Mouse (Mus musculus): ENCODE results near the gene Ssbp3. TPM values are rescaled to one million over a fixed set of nuclear protein-coding genes. Genes with fewer than 3 reads are reported as not detected.

Gene Ssbp3
- polyA plus RNA-seq, 1 experiment from 2014 or later: 138 TPM

DNA sequence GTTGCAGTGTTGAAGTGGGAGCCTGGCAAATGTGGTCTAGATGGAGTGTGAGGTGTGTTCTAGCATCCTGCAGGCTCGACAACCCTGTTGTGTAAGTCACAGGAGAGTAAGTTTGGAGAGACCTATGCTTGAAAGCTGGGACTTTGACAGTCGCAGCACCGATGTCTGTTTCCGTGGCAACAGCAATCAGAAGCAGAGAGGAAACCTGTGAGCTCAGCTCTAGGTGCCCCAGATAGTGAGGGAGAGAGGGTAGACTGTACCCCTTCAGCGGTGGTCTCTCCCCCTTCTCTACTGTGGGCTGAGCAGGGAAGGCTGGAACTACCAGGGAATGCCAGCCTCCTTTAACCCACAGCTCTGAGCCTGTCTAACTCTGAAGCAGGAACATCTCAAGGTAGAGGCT, 11.6 kb upstream of the Ssbp3 start:
- Histone ChIP-seq H3K4me3 (ENCODE audit: low read depth, low read length) (no peak overlapping the region), H3K27me3 (ENCODE audit: control insufficient read depth, insufficient read depth, low read length) (no peaks in the 10 kb centered on the region), H3K9me3 (replicated peaks; ENCODE audit: control insufficient read depth, low read length) (no peaks in the 10 kb centered on the region), H3K4me1 (ENCODE audit: control insufficient read depth, insufficient read depth, low read length) (no peaks in the 10 kb centered on the region), H3K9ac (replicated peaks; ENCODE audit: low read length) (no peak overlapping the region), H3K27ac (replicated peaks; ENCODE audit: low read depth, low read length) (no peak overlapping the region), H3K4me2 (ENCODE audit: low read depth, low read length) (no peak overlapping the region), H3K36me3 (replicated peaks; ENCODE audit: control insufficient read depth, insufficient read depth, low read depth, low read length) (no peaks in the 10 kb centered on the region)
- DNase-seq (ENCODE audit: low spot score) (peak; percentile 16), ATAC-seq (replicated peaks; ENCODE audit: insufficient number of reproducible peaks, low FRiP score, low TSS enrichment, low read depth) (no peak)
- WGBS: 68% methylated on average over 5 of the region's 5 CpGs

GRCm38 (mm10) chr4:106899471-106899870, 11.0 kb upstream of the Ssbp3 start:
- DNase-seq (ENCODE audit: low spot score) (no peak), ATAC-seq (replicated peaks; ENCODE audit: insufficient number of reproducible peaks, low FRiP score, low TSS enrichment, low read depth) (no peak)
- Histone ChIP-seq H3K36me3 (replicated peaks; ENCODE audit: control insufficient read depth, insufficient read depth, low read depth, low read length) (no peaks in the 10 kb centered on the region), H3K4me2 (ENCODE audit: low read depth, low read length) (no peak overlapping the region), H3K27ac (replicated peaks; ENCODE audit: low read depth, low read length) (no peak overlapping the region), H3K9ac (replicated peaks; ENCODE audit: low read length) (no peak overlapping the region), H3K4me1 (ENCODE audit: control insufficient read depth, insufficient read depth, low read length) (no peaks in the 10 kb centered on the region), H3K9me3 (replicated peaks; ENCODE audit: control insufficient read depth, low read length) (no peaks in the 10 kb centered on the region), H3K27me3 (ENCODE audit: control insufficient read depth, insufficient read depth, low read length) (no peaks in the 10 kb centered on the region), H3K4me3 (ENCODE audit: low read depth, low read length) (no peak overlapping the region)
- WGBS: 74% methylated on average over 3 of the region's 3 CpGs

DNA sequence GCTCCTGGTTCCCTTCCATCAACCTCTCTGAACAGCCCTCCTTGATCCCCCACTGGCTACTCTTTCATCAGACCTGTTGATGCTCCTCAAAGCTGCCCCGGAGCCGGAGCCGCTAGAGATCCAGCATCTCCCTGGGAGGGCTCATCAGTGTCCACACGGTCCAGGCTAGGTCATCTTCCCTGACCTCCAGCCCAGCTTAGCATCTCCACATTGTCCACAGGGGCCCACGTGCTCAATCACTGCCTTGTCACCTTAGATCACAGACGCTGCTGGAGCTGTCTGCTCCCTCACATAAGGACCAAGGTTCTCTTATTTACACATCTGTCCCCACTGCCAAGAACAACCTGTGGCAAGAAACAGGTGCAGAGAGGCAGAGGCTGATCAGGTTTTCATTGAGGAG, 9.8 kb upstream of the Ssbp3 start:
- no peak for ATAC-seq (replicated peaks; ENCODE audit: insufficient number of reproducible peaks, low FRiP score, low TSS enrichment, low read depth)

DNA sequence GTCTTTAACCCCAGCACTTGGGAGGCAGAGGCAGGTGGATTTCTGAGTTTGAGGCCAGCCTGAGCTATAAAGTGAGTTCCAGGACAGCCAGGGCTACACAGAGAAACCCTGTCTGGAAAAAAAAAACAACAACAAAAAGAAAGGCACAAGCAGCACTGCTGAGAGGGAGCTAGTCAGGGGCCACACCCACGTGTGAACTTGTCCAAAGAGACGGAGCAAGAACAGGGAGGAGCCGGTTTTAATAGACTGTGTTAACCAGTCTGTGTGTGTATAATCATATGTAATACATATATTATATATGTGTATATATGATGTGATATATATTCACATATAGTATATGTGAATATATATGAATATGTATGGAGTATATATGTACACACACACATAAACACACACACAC, 8.9 kb upstream of the Ssbp3 start:
- Histone ChIP-seq H3K4me2 (ENCODE audit: low read depth, low read length) (no peak overlapping the region), H3K4me1 (ENCODE audit: control insufficient read depth, insufficient read depth, low read length) (no peaks in the 10 kb centered on the region), H3K4me3 (ENCODE audit: low read depth, low read length) (no peak overlapping the region), H3K36me3 (replicated peaks; ENCODE audit: control insufficient read depth, insufficient read depth, low read depth, low read length) (no peaks in the 10 kb centered on the region), H3K9ac (replicated peaks; ENCODE audit: low read length) (no peak overlapping the region), H3K27ac (replicated peaks; ENCODE audit: low read depth, low read length) (no peak overlapping the region), H3K9me3 (replicated peaks; ENCODE audit: control insufficient read depth, low read length) (no peaks in the 10 kb centered on the region), H3K27me3 (ENCODE audit: control insufficient read depth, insufficient read depth, low read length) (no peaks in the 10 kb centered on the region)
- no peak for ATAC-seq (replicated peaks; ENCODE audit: insufficient number of reproducible peaks, low FRiP score, low TSS enrichment, low read depth)
- WGBS: 81% methylated on average over 3 of the region's 3 CpGs
- DNase-seq (ENCODE audit: low spot score): no peak

More for the DNA sequence above, 9.8 kb upstream of the Ssbp3 start:
- no peak for DNase-seq (ENCODE audit: low spot score)
- Histone ChIP-seq H3K4me3 (ENCODE audit: low read depth, low read length) (no peak overlapping the region), H3K27me3 (ENCODE audit: control insufficient read depth, insufficient read depth, low read length) (no peaks in the 10 kb centered on the region), H3K9ac (replicated peaks; ENCODE audit: low read length) (no peak overlapping the region), H3K4me1 (ENCODE audit: control insufficient read depth, insufficient read depth, low read length) (no peaks in the 10 kb centered on the region), H3K36me3 (replicated peaks; ENCODE audit: control insufficient read depth, insufficient read depth, low read depth, low read length) (no peaks in the 10 kb centered on the region), H3K9me3 (replicated peaks; ENCODE audit: control insufficient read depth, low read length) (no peaks in the 10 kb centered on the region), H3K27ac (replicated peaks; ENCODE audit: low read depth, low read length) (no peak overlapping the region), H3K4me2 (ENCODE audit: low read depth, low read length) (no peak overlapping the region)
- 25% methylated on average over 6 of the region's 6 CpGs for WGBS

GRCm38 (mm10) chr4:106902157-106902556, 8.3 kb upstream of the Ssbp3 start:
- Histone ChIP-seq H3K4me2 (ENCODE audit: low read depth, low read length) (no peak overlapping the region), H3K36me3 (replicated peaks; ENCODE audit: control insufficient read depth, insufficient read depth, low read depth, low read length) (no peaks in the 10 kb centered on the region), H3K9ac (replicated peaks; ENCODE audit: low read length) (no peak overlapping the region), H3K9me3 (replicated peaks; ENCODE audit: control insufficient read depth, low read length) (no peaks in the 10 kb centered on the region), H3K27me3 (ENCODE audit: control insufficient read depth, insufficient read depth, low read length) (no peaks in the 10 kb centered on the region), H3K4me3 (ENCODE audit: low read depth, low read length) (no peak overlapping the region), H3K27ac (replicated peaks; ENCODE audit: low read depth, low read length) (no peak overlapping the region), H3K4me1 (ENCODE audit: control insufficient read depth, insufficient read depth, low read length) (peaks cover 2% of the 10 kb centered on the region; the same call in 1 of the 2 replicates)
- WGBS: 72% methylated on average over 8 of the region's 8 CpGs
- ATAC-seq (replicated peaks; ENCODE audit: insufficient number of reproducible peaks, low FRiP score, low TSS enrichment, low read depth): no peak
- no peak for DNase-seq (ENCODE audit: low spot score)

DNA sequence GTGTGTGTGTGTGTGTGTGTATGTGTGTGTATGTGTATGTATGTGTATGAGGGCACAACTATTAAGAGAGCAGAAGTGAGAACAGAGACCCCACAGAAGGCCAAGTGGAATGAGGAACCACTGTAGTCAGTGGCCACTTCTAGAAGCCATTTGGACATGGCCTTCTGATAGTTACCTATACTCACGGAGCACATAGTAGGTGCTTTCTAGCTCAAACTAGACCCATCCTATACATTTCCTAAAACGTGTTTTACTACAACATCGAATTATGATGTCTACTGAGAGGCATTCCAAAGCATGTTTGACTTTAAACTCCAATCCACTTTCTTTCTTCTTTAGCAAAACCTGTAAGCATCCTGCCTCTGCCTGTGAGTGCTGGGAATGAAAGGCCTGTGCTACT, 4.6 kb upstream of the Ssbp3 start:
- H3K27ac ChIP-seq (replicated peaks; ENCODE audit: low read depth, low read length): no peak overlapping the region
- H3K36me3 ChIP-seq (replicated peaks; ENCODE audit: control insufficient read depth, insufficient read depth, low read depth, low read length): no peaks in the 10 kb centered on the region
- no peaks in the 10 kb centered on the region for H3K27me3 ChIP-seq (ENCODE audit: control insufficient read depth, insufficient read depth, low read length)
- no peak for ATAC-seq (replicated peaks; ENCODE audit: insufficient number of reproducible peaks, low FRiP score, low TSS enrichment, low read depth)
- no peak overlapping the region for H3K4me2 ChIP-seq (ENCODE audit: low read depth, low read length)
- H3K4me1 ChIP-seq (ENCODE audit: control insufficient read depth, insufficient read depth, low read length): peaks cover 19% of the 10 kb centered on the region
- no peak overlapping the region for H3K9ac ChIP-seq (replicated peaks; ENCODE audit: low read length)
- DNase-seq (ENCODE audit: low spot score): no peak
- 91% methylated on average over 3 of the region's 3 CpGs for WGBS
- H3K9me3 ChIP-seq (replicated peaks; ENCODE audit: control insufficient read depth, low read length): no peaks in the 10 kb centered on the region
- no peak overlapping the region for H3K4me3 ChIP-seq (ENCODE audit: low read depth, low read length)

DNA sequence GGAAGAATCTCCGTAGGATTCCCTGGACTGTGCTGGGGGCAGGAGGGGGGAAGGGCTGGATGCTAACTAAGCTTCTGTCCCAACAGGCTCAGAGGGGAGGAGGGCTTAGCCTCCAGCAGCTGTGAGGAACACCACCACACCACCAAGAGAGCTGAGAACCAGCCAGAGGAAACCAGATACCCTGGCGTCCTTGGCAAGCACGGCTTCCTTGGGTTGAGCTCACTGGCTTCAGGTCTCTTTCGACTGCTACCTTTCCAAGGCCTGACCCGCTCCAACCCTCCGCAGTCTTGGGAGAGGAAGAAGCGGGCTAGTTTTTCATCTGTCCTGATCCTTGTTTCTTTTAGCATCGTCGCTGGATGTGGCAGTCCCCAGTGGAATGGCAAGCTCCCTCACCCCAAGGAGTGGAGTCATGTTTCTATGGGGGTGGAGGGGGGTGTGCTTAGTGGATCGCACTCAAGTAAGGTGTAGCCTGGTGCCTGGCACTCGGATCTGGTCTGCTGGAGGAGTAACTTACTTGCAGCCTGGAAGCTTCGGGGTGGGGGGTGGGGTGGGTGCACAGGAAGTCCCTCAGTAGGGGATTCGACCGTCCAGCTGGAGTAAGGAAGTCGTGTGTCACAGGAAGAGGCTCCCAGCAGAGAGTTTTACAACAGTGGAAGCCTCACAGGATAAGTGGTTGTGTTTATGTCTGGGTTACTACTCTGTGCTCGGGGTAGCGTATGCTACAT, 2.6 kb upstream of the Ssbp3 start:
- Histone ChIP-seq H3K4me2 (ENCODE audit: low read depth, low read length) (peak overlapping the region; percentile 1; the same call in 1 of the 2 replicates), H3K36me3 (replicated peaks; ENCODE audit: control insufficient read depth, insufficient read depth, low read depth, low read length) (no peaks in the 10 kb centered on the region), H3K4me3 (ENCODE audit: low read depth, low read length) (no peak overlapping the region), H3K27me3 (ENCODE audit: control insufficient read depth, insufficient read depth, low read length) (no peaks in the 10 kb centered on the region), H3K9ac (replicated peaks; ENCODE audit: low read length) (peak overlapping the region; percentile 44; the same call in 1 of the 2 replicates), H3K27ac (replicated peaks; ENCODE audit: low read depth, low read length) (peak overlapping the region; percentile 78), H3K4me1 (ENCODE audit: control insufficient read depth, insufficient read depth, low read length) (peaks cover 19% of the 10 kb centered on the region), H3K9me3 (replicated peaks; ENCODE audit: control insufficient read depth, low read length) (no peaks in the 10 kb centered on the region)
- 4% methylated on average over 17 of the region's 17 CpGs for WGBS
- ATAC-seq (replicated peaks; ENCODE audit: insufficient number of reproducible peaks, low FRiP score, low TSS enrichment, low read depth) (peak; percentile 4; the same call in 1 of the 2 replicates), DNase-seq (ENCODE audit: low spot score) (peak; percentile 70)

- Histone ChIP-seq H3K4me2 (ENCODE audit: low read depth, low read length) (peak overlapping the region; percentile 17), H3K36me3 (replicated peaks; ENCODE audit: control insufficient read depth, insufficient read depth, low read depth, low read length) (no peaks in the 10 kb centered on the region), H3K4me1 (ENCODE audit: control insufficient read depth, insufficient read depth, low read length) (peaks cover 19% of the 10 kb centered on the region), H3K27ac (replicated peaks; ENCODE audit: low read depth, low read length) (peak overlapping the region; percentile 78), H3K27me3 (ENCODE audit: control insufficient read depth, insufficient read depth, low read length) (no peaks in the 10 kb centered on the region), H3K9me3 (replicated peaks; ENCODE audit: control insufficient read depth, low read length) (no peaks in the 10 kb centered on the region), H3K9ac (replicated peaks; ENCODE audit: low read length) (no peak overlapping the region; the same call in 1 of the 2 replicates), H3K4me3 (ENCODE audit: low read depth, low read length) (no peak overlapping the region)
- DNase-seq (ENCODE audit: low spot score) (peak; percentile 14), ATAC-seq (replicated peaks; ENCODE audit: insufficient number of reproducible peaks, low FRiP score, low TSS enrichment, low read depth) (no peak)
- WGBS: 18% methylated on average over 3 of the region's 3 CpGs
Observed at GRCm38 (mm10) chr4:106908426-106908809, 2.1 kb upstream of the Ssbp3 start.

All from embryonic facial prominence, embryonic 11.5 days (tissue).